Mouse (Mus musculus): ENCODE measurements around the gene Plekhg6.

The Plekhg6 gene

DNA sequence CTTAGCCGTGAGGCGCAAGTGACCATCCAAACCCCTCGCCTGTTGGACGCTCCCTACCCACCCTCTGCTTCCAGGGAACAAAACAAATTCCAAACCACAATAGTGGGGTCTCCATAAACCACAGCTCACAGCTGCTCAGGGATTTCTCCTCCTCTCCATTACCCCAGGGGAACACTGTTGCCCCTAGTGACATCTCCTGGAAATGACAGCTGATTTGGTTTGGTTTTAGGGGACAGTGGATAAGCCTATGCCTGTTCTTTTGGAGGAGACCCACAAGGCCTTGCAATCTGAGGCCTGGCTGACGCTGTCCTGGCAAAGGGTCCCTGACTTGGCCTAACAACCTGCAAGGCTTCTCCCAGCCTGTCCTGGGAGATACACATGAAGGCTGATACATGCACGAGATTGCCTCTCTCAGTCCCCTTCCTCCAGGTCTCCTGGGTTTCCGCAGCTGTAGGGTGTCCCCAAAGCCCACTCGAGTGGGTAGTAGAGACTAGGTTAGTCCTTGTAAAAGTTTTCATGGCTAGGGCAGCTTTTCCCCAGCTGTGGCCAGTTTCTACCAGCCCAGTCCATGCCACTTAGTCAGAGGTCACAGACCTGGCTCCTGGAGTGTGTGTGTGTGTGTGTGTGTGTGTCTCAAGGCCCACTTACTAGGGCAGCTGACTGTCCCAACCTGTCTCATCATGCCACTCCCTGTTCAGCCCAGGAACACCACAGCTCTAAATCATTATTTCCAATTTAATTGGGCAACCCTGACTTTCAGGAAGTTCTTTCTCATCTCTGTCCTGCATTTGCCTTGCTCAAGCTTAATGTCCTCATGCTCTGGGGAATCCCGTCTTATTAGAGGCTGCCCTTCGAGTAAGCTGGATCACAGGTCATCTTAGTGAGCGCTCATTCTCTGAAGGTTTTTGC, 4.7 kb upstream of the Plekhg6 start:
- DNase-seq, result no peak

DNA sequence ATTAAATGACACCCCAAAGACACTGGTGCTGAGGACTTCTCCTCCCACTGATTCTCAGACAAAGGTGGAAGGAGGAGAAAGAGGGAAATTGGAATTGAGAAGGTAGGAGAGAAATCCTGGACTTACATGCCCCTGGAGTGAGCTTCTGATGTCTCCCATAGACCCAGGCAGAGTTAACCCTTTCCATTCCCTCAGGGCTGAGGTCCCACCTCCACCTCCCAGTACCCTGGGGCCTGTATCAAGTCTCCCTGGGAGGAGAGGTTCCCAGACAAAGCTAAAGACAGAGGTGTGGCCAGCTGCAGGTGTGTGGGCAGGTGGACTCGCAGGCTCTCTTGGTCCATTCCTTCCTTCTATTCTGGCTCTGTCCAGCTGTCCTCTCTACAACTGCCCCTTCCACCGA, 1.4 kb upstream of the Plekhg6 start:
- no peak for DNase-seq

DNA sequence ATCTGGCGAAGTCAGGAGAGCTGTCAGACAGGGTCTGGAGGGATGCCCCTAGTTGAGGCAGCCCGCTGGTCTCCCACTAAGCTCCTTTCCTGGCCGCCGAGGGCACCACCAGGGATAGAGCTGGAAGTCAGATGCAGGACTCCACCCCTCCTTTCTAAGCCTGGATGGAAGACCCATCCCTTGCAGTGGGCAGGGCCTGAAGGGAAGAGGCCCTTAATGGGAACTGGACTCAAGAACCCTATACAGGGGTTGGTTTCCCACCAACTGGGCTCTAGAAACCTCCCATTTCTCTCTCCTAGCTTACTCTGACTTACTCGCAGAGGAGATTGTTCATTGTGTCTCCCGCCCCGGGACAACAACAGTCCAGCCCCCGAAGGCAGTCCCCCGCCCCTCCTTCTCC, 812 bp downstream of the Plekhg6 start:
- peak; percentile 14 for DNase-seq

DNA sequence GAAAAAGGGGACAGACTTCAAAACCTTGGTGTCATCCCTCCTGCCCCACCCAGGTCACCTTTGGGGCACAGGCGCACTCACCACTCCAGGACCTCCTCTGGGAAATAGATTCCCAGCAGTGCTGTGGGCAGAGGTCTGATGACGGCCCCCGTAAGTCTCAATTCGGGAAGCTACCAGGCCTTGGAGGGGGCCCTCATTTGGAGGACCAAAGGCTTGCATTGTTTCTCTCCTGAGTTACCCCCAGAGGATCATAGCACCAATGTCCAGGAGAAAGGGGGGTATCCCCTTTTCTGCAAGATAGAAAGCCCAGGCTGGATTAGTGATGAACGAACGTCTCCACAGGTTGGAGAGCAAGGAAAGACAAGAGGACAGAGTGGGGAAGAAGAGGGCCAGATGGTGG, 2.0 kb downstream of the Plekhg6 start:
- DNase-seq, result peak; percentile 9

DNA sequence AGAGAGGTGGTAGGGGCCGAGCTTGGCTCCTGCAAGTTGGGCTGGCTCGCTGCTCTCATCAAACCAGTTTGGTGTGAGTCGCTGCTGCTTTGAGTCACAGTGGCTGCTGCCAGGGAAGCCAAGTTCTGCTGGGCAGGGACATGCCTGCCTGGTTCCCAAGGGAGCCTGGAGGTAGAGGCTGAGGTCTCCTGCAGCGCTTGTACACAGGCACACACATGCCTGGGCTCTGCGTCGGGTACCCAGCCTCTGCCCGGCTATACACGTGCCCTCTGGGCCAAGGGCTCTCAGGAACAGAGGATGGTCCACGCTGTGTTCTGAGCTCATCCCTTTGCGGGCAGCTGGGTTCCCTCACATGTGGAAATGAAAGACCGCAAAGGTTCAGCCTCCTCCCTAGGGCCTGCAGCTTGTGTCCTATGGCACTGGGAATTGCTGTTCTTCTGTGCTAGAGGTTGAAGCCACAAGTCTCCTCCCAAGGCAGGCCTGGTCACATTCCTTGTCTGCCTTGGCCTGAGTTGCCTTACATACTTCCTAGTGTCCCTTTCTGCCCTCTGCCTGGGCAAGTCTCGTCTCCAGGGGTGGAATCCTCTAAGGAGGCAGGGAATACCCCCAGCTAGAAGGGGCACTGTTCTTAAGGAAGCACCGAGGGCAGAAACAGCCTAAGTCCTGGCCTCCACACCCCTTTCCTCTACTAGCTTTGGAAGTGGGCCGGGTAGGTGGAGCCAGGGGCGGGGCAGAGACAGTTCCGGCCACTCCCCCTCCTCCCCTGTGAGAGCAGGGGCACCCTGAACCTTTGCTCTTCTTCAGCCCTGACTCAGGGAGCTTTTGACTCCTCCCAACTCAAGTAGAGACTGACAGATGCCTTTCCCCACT, 2.8 kb downstream of the Plekhg6 start:
- DNase-seq, result peak; percentile 97

DNA sequence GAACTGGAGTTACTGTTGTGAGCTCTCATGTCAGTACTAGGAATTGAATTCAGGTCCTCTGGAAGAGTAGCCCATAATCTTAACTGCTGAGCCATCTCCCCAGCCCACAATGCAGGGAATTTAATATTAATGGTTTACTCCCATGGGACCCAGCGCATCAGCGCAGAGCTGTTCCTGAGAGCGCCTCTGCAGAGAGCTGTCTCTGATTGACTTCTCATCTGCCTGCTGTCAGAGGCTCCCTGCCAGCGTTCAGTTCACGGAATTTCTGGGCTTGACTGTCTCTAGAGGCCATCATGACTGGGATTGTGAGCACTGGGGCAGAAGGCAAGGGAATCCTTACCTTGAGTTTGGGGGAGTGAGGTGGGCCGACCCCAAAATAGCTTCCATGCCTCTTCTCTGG, 3.6 kb downstream of the Plekhg6 start:
- no peak for DNase-seq

DNA sequence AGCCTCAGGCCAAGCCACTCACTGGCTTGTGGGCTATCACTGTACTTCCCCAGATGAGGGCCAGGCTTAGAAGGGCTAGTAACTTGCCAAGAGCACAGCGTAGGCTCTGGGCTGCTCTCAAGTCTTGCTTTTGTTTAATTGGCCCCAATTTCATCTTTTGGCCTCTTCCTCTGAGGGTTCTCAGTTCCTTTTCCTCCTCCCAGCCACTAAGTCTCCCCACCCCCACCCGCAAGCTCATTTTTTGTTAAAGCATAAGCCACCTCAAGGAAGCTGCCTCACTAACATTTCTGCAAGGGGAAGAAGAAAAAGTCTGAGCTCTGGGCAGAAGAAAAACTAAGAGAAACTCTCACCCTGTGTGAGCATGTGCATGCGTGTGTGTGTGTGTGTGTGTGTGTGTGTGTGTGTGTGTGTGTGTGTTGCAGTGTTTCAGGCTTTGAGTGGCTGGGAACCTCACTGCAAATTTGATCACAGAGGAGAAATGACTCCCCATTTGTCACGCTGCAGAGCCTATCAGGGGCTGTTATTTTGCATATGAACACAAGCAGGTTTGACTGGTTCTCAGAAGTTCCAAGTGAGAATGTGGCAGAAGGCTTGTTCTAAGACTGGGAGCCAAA, 12.7 kb downstream of the Plekhg6 start:
- DNase-seq, result peak; percentile 58

DNA sequence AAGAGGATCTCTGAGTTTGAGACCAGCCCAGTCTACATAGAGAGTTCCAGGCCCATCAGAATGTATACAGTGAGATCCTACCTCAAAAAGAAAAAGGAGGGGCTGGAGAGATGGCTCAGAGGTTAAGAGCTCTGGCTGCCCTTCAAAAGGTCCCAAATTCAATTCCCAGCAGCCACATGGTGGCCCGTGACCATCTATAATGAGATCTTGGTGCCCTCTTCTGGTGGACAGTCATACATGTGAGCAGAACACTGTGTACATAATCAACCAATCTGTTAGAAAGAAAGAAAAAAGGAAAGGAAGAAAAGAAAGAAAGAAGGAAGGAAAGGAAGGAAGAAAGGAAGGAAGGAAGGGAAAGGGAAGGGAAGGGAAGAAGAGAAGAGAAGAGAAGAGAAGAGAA, 14.5 kb downstream of the Plekhg6 start:
- DNase-seq, result peak; percentile 40

DNA sequence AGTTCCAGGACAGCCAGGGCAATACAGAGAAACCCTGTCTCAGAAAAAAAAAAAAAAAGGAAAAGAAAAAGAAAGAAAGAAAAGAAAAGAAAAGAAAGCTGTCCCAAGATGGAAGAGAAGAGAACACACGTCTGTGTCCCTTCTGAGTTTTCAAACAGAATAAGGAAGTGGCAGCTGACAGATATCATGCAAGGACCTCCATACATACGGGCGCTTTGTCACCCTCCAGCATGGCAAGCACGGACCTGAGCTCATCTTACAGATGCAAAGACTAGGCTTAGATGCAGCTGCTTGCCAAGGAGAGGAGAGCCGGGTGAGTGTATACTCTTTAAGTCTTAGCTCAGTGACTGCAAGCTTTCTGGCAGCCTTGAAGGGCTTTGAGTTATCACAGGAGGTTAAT, 15.1 kb downstream of the Plekhg6 start:
- no peak for DNase-seq

DNA sequence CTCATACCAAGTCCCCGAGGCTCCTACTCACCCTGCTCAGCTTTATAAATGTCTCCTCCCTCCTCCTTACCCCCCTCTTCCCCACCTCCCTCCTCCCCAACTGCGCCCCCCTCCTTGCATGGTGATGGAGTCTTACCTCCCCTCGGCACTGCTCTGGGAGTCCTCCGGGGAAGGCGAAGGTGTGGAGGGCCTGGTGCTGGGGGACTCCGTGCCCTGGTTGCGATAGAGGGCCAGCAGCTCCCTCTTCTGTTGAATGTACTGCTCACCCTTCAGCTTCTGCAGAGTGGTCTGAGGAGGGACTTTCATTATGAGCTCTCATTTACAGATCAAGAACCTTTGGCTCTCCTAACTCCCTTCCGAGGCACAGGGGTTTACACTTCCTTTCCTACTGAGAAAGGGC, 16.1 kb downstream of the Plekhg6 start:
- DNase-seq, result peak; percentile 38

DNA sequence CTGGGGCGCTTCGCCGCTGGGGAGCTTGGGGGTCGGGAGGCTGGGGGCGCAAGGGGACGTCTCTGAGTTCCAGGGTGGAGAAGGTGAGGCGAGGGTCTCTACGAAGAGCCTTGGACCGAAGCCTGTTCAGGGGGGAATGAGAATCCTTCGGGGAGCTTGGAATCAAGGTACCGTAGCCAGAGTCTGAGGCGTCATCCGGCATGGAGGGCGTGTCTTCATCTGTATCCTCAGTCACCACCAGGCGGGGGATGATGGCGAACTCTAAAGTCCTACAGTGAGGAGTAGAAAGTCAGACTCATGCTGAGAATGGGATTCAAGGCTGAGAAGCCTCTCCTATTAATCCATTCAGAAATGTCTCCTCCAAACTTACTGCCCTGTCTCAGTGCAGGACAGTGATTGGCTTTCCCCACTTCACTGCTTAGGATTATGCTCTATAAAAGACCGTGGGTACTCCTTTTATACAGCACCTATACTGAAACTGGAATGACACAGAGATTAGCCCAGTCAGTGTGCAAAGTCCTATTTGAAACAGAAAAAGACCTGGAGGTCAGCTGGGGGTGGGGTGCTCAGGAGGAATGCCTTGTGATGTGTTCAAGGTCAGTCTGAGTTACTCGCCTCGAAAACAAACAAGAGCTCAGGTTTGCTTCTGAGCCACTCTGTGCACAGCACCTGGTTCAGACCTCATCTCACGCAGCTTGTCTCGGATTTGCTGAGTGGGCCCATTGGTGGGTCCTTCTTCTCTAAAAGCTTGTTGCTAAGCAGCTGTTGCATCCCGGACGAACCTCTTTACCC, 16.9 kb downstream of the Plekhg6 start:
- peak; percentile 80 for DNase-seq

DNA sequence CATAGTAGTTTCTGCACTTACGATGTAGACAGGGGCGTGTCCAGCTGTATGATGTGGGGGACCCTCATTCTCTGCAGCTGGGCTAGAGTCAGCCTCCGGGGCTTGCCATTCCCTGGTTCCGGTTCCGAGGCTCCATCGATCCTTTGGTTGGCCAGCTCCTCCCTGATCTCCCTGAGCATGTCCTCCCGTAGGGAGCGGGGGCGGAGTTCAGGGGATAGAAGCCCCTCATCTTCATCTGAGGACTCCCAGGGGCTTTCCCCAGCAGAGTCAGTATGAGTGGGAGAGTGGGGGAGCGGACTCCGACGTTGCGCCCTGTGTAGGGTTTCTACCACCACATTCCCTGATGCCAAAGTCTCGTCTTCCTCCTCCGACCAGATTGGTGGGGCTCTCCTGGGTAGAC, 17.6 kb downstream of the Plekhg6 start:
- no peak for DNase-seq

DNA sequence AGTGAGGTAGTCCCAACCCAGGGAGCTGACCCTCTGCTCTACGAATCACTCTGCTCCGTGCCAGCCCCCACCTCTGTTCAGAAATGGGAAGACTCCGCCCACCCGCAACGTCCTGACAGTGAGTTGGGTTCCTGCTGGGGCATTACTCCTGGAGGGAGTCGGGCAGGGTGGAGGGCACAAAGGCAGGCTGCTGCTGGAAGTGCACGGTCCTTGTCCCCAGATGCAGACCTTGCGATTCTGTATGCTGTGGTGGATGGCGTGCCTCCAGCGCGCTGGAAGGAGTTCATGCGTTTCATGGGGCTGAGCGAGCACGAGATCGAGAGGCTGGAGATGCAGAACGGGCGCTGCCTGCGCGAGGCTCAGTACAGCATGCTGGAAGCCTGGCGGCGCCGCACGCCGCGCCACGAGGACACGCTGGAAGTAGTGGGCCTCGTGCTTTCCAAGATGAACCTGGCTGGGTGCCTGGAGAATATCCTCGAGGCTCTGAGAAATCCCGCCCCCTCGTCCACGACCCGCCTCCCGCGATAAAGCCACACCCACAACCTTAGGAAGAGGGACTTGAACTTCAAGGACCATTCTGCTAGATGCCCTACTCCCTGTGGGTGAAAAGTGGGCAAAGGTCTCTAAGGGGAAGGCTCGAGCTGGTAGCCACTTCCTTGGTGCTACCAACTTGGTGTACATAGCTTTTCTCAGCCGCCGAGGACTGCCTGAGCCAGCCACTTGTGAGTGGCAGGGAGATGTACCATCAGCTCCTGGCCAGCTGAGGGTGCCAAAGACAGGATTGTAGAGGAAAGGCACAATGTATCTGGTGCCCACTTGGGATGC, 18.9 kb downstream of the Plekhg6 start:
- peak; percentile 79 for DNase-seq

DNA sequence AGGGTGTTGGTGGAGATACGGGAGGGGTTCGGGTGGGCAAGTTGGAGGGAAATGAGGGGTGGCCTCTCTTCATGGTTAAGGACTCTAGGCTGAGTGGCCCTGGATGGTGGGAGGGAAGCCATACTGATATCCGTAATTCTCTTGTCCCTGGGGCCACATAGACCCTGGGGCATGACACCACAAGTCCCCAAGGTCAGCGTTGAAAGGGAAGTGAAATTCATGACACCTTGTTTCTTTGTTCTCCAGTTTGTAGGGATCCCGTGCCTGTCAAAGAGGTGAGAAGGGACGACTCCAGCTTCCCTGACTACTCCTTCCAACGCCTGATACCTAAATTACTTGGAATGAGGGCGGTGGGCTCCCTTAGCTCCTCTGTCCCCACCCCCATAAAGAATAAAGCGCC, 19.7 kb downstream of the Plekhg6 start:
- no peak for DNase-seq

DNA sequence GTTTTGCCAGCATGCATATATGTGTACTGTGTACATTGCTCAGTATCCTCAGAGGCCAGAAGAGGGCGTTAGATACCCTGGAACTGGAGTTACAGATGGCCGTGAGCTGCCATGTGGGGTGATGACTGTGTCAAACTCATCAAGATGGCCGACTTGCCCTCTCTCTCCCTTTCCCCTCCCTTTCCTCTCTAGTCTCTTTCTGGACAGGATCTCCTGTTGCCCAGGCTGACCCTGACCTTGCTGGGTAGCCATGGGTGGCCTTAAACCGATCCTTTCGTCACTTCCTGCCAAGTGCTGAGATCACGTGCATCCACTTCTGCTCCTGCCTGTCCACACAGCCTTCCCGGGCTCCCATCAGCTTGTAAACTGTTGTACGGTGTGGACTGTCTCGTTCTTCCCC, 20.6 kb downstream of the Plekhg6 start:
- DNase-seq, result peak; percentile 37

DNA sequence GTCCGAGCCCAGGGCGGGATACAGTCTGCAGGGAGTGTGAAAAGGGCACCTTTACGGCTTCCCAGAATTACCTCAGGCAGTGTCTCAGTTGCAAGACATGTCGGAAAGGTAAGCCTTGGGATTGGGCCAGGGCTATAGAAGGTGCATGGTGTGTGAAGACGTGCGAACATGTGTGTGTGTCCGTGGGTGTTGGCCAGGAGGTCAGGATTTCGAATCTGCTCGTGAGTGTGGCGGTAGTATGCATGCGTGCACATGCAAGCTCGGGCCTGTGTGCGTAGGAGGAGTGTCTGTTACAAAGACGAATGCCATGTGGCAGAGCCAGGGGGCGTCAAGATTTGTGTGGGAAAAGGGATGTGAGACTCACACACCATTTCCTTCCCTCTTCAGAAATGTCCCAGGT, 23.3 kb downstream of the Plekhg6 start:
- no peak for DNase-seq

DNA sequence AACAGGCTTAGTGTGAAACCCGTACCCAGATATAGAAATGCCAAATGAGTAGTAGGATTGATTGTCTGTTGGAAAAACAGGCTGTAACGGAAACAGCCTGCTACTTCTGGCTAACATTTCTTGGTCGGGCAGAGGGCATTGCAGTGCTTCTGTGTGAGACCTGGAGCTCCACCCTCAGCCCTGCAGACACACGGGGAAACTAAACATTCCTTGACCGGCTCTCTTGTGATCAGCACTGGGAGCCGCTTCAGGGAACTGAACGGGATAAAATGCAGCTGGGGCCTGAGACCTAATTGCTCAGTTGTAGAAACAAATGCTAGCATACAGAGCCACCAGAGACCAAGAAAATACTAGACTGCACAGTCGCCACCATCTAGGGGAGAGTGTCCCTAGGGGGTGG, 24.3 kb downstream of the Plekhg6 start:
- DNase-seq, result no peak

DNA sequence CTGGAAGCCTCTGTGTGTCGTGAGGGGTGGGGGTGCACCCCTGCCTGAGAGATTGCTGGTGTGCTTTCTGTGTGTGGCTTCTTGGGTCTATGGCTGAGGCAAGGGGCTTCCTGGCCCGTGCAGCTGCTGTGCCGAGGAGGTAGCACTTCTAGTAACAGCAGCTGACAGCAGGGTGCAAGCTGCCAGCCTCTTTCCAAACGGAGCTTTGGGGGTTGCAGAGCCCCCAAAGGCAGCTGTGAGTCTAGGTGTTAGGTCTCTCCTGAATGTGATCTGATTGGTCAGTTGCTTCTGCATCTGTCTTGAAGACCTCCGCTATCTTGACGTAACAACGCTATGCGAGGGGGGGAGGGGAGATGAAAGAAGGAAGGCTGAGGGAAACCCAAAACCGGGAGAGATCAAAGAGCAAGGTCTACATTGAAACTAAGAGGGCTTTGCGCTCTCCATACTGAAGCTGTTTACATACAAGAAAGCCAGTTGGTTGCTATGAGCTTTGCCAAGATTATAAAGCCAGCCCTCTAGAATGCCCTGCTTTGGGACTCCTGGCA, 25.3 kb downstream of the Plekhg6 start:
- DNase-seq, result no peak

DNA sequence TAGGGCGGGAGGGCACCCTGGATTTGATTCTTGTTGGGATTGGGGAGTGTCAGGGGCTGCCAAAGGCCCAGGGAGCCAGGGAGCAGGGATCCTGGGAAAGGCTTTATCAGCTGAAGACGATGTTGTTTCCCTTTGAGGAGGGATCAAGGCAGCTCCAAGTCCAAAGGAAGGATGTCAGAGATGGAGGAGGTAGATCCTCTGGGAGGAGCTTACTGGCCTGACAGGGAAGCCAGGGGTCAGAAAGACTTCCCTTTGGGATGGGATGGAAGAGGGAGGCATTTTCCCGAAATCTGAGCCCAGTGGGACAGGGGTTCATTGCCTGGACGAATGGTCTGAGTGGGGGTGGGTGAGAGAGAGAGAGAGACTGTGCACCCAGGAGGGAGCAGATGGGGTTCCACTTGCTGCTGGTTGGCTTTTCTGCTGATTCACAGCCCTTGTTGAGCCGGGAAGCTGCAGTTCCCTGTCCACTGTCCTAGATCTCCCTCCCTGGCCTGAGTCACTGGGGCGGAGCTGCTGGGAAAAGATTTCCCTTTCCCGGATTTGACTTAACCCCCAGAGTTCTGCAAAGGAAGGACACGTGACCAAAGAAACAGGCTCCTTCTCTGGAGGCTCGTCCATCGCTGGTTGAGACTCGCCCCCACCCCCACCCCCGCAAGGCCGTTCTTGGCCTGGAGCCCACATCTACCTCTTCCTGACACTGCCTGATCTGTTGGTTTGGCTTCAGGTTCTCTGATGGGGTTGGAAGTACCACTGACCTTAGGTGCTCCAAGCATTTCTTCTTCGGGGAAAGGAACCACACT, 26.0 kb downstream of the Plekhg6 start:
- DNase-seq, result peak; percentile 81

DNA sequence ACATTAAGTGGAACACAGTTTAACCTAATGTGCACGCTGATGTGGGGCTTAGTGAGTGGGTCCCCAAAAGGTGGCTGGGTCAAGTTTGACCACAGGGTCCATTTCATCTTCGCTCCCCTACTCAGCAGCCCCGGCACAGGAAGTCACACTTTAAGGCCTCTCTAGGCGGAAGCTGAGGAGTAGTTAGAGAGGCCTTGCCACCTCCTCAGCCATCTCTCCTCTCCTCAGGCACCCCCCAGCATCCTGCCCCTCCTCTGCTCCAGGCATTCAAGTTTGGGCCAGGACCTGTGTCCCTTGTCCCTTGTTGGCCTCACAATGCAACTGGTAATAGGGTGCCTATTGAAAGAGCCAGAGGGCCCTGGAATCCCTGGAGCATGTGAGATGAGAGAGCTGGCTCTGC, 26.9 kb downstream of the Plekhg6 start:
- no peak for DNase-seq

DNA sequence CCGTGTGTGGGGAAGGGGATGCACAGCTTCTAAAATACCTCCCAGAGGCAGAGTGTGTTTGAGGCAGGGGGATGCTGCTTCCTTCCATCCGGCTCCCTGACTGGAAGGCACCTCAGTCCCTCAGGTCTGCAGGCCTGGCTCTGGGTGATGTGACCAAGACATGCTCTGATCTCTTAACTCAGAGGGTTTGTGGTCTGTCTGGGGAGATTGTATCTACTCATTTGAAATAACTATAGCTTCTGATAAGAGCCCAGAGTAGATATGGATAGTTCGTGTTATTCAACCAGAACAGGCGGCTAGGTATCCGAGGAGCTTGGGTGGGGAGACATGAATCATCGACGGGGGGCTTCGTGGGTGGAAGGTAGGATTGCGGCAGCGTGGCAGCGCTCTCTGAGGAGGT, 27.4 kb downstream of the Plekhg6 start:
- DNase-seq, result no peak
